21 mouse cellular contexts compared by ENCODE assay signal in the genomic region with DNA sequence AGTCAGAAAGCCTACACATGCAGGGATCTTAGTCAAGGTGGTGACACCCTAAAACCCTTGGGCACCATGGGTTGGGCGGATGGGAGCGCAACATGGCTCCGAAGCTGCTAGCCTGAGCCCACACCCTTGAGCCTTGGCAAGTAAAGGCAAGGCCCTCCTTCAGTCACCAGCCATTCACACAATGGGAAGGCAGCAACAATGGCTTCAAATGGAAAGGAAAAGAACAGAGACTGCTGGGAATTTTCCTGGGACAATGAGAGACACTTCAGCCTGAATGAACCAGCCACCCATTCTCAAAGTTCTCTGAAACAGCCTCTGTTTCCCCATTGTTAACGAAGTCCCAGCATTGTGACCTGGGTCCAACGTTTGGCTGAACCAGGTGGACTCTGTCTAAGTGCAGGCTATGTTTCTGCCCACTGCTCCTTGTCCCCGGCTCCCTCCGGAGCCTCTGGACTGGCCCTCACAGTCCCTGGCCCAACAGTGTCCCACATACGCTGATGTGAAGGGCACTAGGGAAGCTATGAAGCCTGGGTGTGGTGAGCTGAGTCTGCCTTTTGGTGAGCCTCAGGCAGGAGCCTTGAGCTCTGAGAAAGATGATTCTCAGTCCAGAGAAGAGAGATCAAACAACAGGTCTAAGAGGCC. TPM values are rescaled to one million over a fixed set of nuclear protein-coding genes. Genes with fewer than 3 reads are reported as not detected.
DNase-seq lines count a peak whose midpoint lies in the region; ATAC-seq and TF ChIP-seq lines count a peak whose summit lies in the region.
"Had no signal": no experiment of that assay in that cellular context is flagged by ENCODE, and none has a peak within 500 bp of the region (broad histone marks: within the 10 kb centered on the region; RNA-seq: fewer than 3 reads in every experiment).

No protein-coding gene starts in this region.

- no peaks in the 10 kb centered on the region for H3K27me3 ChIP-seq in kidney, embryonic 15.5 days
- no peaks in the 10 kb centered on the region for H3K27me3 ChIP-seq in kidney, embryonic 16.5 days (ENCODE audit: insufficient read depth, low read length)
- H3K27me3 ChIP-seq in ES-Bruce4 (ENCODE audit: control insufficient read depth, insufficient read depth, low read length, poor library complexity, severe bottlenecking) = no peaks in the 10 kb centered on the region
- H3K27me3 ChIP-seq: neural tube, embryonic 15.5 days had no signal

- H3K4me2 ChIP-seq in kidney, embryonic 15.5 days = no peak overlapping the region
- H3K4me2 ChIP-seq in kidney, embryonic 16.5 days (replicated peaks; ENCODE audit: low read depth, low read length) = no peak overlapping the region
- H3K4me2 ChIP-seq: heart, embryonic 12.5 days; neural tube, embryonic 15.5 days had no signal

- H3K9ac ChIP-seq in kidney, embryonic 15.5 days = no peak overlapping the region
- H3K9ac ChIP-seq in kidney, embryonic 16.5 days (replicated peaks; ENCODE audit: low read length) = no peak overlapping the region
- no peak overlapping the region for H3K9ac ChIP-seq in ES-Bruce4 (ENCODE audit: low read depth, poor library complexity, severe bottlenecking)
- H3K9ac ChIP-seq: heart, embryonic 12.5 days; liver, postnatal 0 days; neural tube, embryonic 15.5 days had no signal

- H3K4me1 ChIP-seq in kidney, embryonic 15.5 days = peaks cover 86% of the 10 kb centered on the region
- H3K4me1 ChIP-seq in kidney, embryonic 16.5 days (ENCODE audit: insufficient read depth, low read length) = peaks cover 81% of the 10 kb centered on the region
- peaks cover 22% of the 10 kb centered on the region for H3K4me1 ChIP-seq in ES-Bruce4 (ENCODE audit: control insufficient read depth, insufficient read depth, low read length)

- TF ChIP-seq CTCF in gastrocnemius, adult 2 months (IDR thresholded peaks at IDR 0.05) = no peak
- no peak for TF ChIP-seq CTCF in ES-Bruce4 (IDR thresholded peaks at IDR 0.05; ENCODE audit: low read depth, low read length)

- no peaks in the 10 kb centered on the region for H3K9me3 ChIP-seq in kidney, embryonic 15.5 days (replicated peaks)
- H3K9me3 ChIP-seq in kidney, embryonic 16.5 days (ENCODE audit: low read length) = no peaks in the 10 kb centered on the region
- no peaks in the 10 kb centered on the region for H3K9me3 ChIP-seq in ES-Bruce4 (replicated peaks; ENCODE audit: control insufficient read depth, insufficient read depth, low read length, poor library complexity, severe bottlenecking)
- H3K9me3 ChIP-seq: heart, embryonic 12.5 days; neural tube, embryonic 15.5 days had no signal

- peak overlapping the region; percentile 86 for H3K27ac ChIP-seq in gastrocnemius, adult 2 months
- H3K27ac ChIP-seq in kidney, embryonic 15.5 days = peak overlapping the region; percentile 83; the same call in 1 of the 2 replicates
- H3K27ac ChIP-seq in kidney, embryonic 16.5 days (ENCODE audit: low read length) = no peak overlapping the region
- peak overlapping the region; percentile 44 for H3K27ac ChIP-seq in ES-Bruce4 (ENCODE audit: insufficient read depth, low read length)
- H3K27ac ChIP-seq: neural tube, embryonic 15.5 days had no signal

- DNase-seq in gastrocnemius, adult 2 months = no peak
- DNase-seq in gastrocnemius, postnatal 10 days = no peak
- peak; percentile 87 for DNase-seq in ZHBTc4 (ENCODE audit: low read depth, low spot score)
- no peak for DNase-seq in neural tube, embryonic 10.5 days (ENCODE audit: extremely low spot score, low spot score)
- DNase-seq: adrenal gland, adult 8-10 months; cerebellum, adult 8-10 months; gastrocnemius, postnatal 36 days; heart, postnatal 36 days; liver; liver, postnatal 0 days; lung, postnatal 36 days; right cerebral cortex, postnatal 25 days; thymus, postnatal 25 days had no signal

- ATAC-seq in kidney, embryonic 15.5 days (replicated peaks; ENCODE audit: low FRiP score) = no peak
- no peak for ATAC-seq in kidney, embryonic 16.5 days (ENCODE audit: low FRiP score, low TSS enrichment)
- ATAC-seq in erythroid progenitor cell, adult 5-6 weeks (replicated peaks; ENCODE audit: low FRiP score, poor library complexity, severe bottlenecking) = no peak
- ATAC-seq: liver, postnatal 0 days had no signal

- TF ChIP-seq EP300 in ES-Bruce4 (IDR thresholded peaks at IDR 0.05; ENCODE audit: insufficient read depth, low read depth, low read length) = no peak

- H3K4me3 ChIP-seq in gastrocnemius, adult 2 months = no peak overlapping the region
- no peak overlapping the region for H3K4me3 ChIP-seq in kidney, embryonic 15.5 days (replicated peaks)
- no peak overlapping the region for H3K4me3 ChIP-seq in kidney, embryonic 16.5 days (ENCODE audit: low read length)
- no peak overlapping the region for H3K4me3 ChIP-seq in ES-Bruce4 (ENCODE audit: low read depth, low read length)
- H3K4me3 ChIP-seq: heart, embryonic 12.5 days; neural tube, embryonic 15.5 days had no signal

- TF ChIP-seq POLR2A in ES-Bruce4 (IDR thresholded peaks at IDR 0.05; ENCODE audit: insufficient read depth, low read length) = no peak

- 0 out of 2 replicates have a peak, but pooled peaks cover 4% of the 10 kb centered on the region for H3K36me3 ChIP-seq in kidney, embryonic 15.5 days
- H3K36me3 ChIP-seq in kidney, embryonic 16.5 days (ENCODE audit: insufficient read depth, low read length) = no peaks in the 10 kb centered on the region
- H3K36me3 ChIP-seq in ES-Bruce4 (ENCODE audit: control insufficient read depth, insufficient read depth, low read length, poor library complexity, severe bottlenecking) = no peaks in the 10 kb centered on the region
- H3K36me3 ChIP-seq: heart, embryonic 12.5 days; neural tube, embryonic 15.5 days had no signal

- intact Hi-C loops in gastrocnemius, adult 2 months (cut with DNase I) = no loop called here

- WGBS in kidney, embryonic 15.5 days = 70% methylated on average over 8 of the region's 8 CpGs
- WGBS in kidney, embryonic 16.5 days = 79% methylated on average over 8 of the region's 8 CpGs

RNA-seq across cellular contexts. Expression of a gene that starts 12.6 kb away (rescaled TPM):
- total RNA-seq in gastrocnemius, adult 2 months (2021) = 10 to 100 TPM in 1 of 2 experiments, 1 to 10 TPM in 1; 8.9 to 12.4 TPM
- 10 to 100 TPM; 10.1 to 15.9 TPM for total RNA-seq in gastrocnemius, postnatal 10 days (2021)
- 15.0 and 16.2 TPM in 2 replicates for polyA plus RNA-seq in kidney, embryonic 15.5 days (2015; fragmentation: Nextera tagmentation; extraction: Ambion mirVana)
- 11.5 and 12.8 TPM in 2 replicates for polyA plus RNA-seq in kidney, embryonic 16.5 days (2015; fragmentation: Nextera tagmentation; extraction: Ambion mirVana)
- 22.8 and 25.0 TPM in 2 replicates for polyA plus RNA-seq in ES-Bruce4 (2011; ENCODE audit: insufficient read depth, insufficient read length, low read depth, missing spikeins)
- total RNA-seq in erythroid progenitor cell, adult 5-6 weeks (2015; ENCODE audit: low replicate concordance) = 1.4 and 3.4 TPM in 2 replicates
- not detected in 2 replicates for total RNA-seq in erythroid progenitor cell, adult 5-6 weeks (2017; ENCODE audit: low replicate concordance)
- total RNA-seq: MEL had no signal

RNA-seq across cellular contexts. Expression of a gene that starts 48.3 kb away (rescaled TPM):
- total RNA-seq in gastrocnemius, adult 2 months (2021) = under 1 TPM; 0.10 to 0.20 TPM
- total RNA-seq in gastrocnemius, postnatal 10 days (2021) = under 1 TPM; 0.19 to 0.47 TPM
- polyA plus RNA-seq in kidney, embryonic 15.5 days (2015; fragmentation: Nextera tagmentation; extraction: Ambion mirVana) = 3.3 and 4.0 TPM in 2 replicates
- polyA plus RNA-seq in kidney, embryonic 16.5 days (2015; fragmentation: Nextera tagmentation; extraction: Ambion mirVana) = 3.9 and 4.9 TPM in 2 replicates
- polyA plus RNA-seq in ES-Bruce4 (2011; ENCODE audit: insufficient read depth, insufficient read length, low read depth, missing spikeins) = 3.3 and 3.4 TPM in 2 replicates
- not detected in 2 replicates for total RNA-seq in erythroid progenitor cell, adult 5-6 weeks (2015; ENCODE audit: low replicate concordance)
- total RNA-seq in erythroid progenitor cell, adult 5-6 weeks (2017; ENCODE audit: low replicate concordance) = not detected in 2 replicates
- polyA plus RNA-seq: C2C12 had no signal
